Mouse (Mus musculus) brain, embryonic 14.5 days (tissue): Measurements from ENCODE around the gene Nrcam.

ENCODE experiments used
- CTCF ChIP-seq: fragments of 200-500 bp; IDR thresholded peaks from 2 replicates; pipeline ENCODE4 v1.5.1; 2012; ENCODE audit warnings: inconsistent platforms, mild to moderate bottlenecking, moderate library complexity, borderline replicate concordance; ENCODE audit not compliant: insufficient read depth, insufficient read length; ENCODE audit errors: extremely low read depth
- POLR2A ChIP-seq: fragments of 200-500 bp; IDR thresholded peaks from 2 replicates; pipeline ENCODE4 v1.6.1; 2012; ENCODE audit warnings: mild to moderate bottlenecking, inconsistent platforms, borderline replicate concordance; ENCODE audit not compliant: poor library complexity, insufficient read depth, insufficient read length, severe bottlenecking; ENCODE audit errors: extremely low read depth

DNA sequence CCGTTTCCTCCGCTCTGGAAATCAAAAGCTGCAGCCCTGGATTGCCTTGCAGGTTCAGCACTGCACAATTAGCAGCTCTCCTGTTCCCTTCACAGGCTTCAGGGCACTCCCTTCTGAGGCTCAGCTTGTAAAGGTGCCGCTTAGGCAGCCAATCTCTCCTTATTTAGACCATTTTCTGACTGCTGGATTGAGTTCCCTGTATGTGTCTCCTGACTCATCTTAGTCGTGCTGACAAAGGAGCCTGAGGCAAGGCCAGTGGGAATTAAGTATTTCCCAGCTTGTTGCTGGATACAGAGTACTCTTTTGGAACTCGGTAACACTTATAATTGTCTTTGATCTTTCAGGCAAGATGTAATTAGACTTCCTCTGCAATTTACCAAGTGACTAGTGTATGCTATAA lies 69.1 kb downstream of the Nrcam start:
- TF ChIP-seq CTCF, result no peak
- no peak for TF ChIP-seq POLR2A
